9 mouse cellular contexts compared by ENCODE assay signal in genomic region chr14:8286595-8286994, GRCm38 (mm10). TPM values are rescaled to one million over a fixed set of nuclear protein-coding genes. Genes with fewer than 3 reads are reported as not detected.
DNase-seq lines count a peak whose midpoint lies in the region; ATAC-seq lines count a peak whose summit lies in the region.
"Not testable (repeated sequence)": the region's sequence is repeated elsewhere in the genome, so short reads cannot be mapped to it uniquely, and the experiment has no call there.
"Had no signal": no experiment of that assay in that cellular context is flagged by ENCODE, and none has a peak within 500 bp of the region (broad histone marks: within the 10 kb centered on the region; RNA-seq: fewer than 3 reads in every experiment).

No protein-coding gene starts in this region.

- ATAC-seq in forebrain, embryonic 12.5 days (ENCODE audit: low FRiP score), result peak; percentile 83; the same call in 1 of the 2 replicates
- ATAC-seq in heart, embryonic 16.5 days (replicated peaks; ENCODE audit: extremely low read depth, insufficient read depth, low FRiP score), result peak; percentile 67; the same call in 1 of the 2 replicates
- peak; percentile 90 for ATAC-seq in kidney, embryonic 15.5 days (replicated peaks; ENCODE audit: low FRiP score)
- peak; percentile 85 for ATAC-seq in liver, embryonic 11.5 days (replicated peaks; ENCODE audit: low FRiP score)
- 0 out of 2 replicates have a peak, but pooled peaks have one; percentile 60 for ATAC-seq in midbrain, embryonic 13.5 days
- ATAC-seq in stomach, embryonic 16.5 days (ENCODE audit: insufficient read depth, low FRiP score), result peak; percentile 83

- 79% methylated on average over 5 of the region's 5 CpGs for WGBS in forebrain, embryonic 12.5 days
- WGBS in heart, embryonic 16.5 days, result 78% methylated on average over 5 of the region's 5 CpGs
- 84% methylated on average over 5 of the region's 5 CpGs for WGBS in kidney, embryonic 15.5 days
- WGBS in liver, embryonic 11.5 days, result 80% methylated on average over 5 of the region's 5 CpGs
- 83% methylated on average over 5 of the region's 5 CpGs for WGBS in midbrain, embryonic 13.5 days
- WGBS in stomach, embryonic 16.5 days, result 82% methylated on average over 5 of the region's 5 CpGs

- not testable (repeated sequence) for H3K9ac ChIP-seq in forebrain, embryonic 12.5 days; heart, embryonic 16.5 days (ENCODE audit: low read length); kidney, embryonic 15.5 days; liver, embryonic 11.5 days (ENCODE audit: low read depth, low read length); midbrain, embryonic 13.5 days (replicated peaks); stomach, embryonic 16.5 days (ENCODE audit: low read length)

- not testable (repeated sequence) for H3K9me3 ChIP-seq in forebrain, embryonic 12.5 days; heart, embryonic 16.5 days (replicated peaks; ENCODE audit: control insufficient read depth, low read length); kidney, embryonic 15.5 days (replicated peaks); liver, embryonic 11.5 days (ENCODE audit: control insufficient read depth, low read length); midbrain, embryonic 13.5 days; stomach, embryonic 16.5 days (replicated peaks; ENCODE audit: control insufficient read depth, low read length)

- not testable (repeated sequence) for H3K4me3 ChIP-seq in forebrain, embryonic 12.5 days (replicated peaks); heart, embryonic 16.5 days (ENCODE audit: low read length); kidney, embryonic 15.5 days (replicated peaks); liver, embryonic 11.5 days (ENCODE audit: low read depth, low read length); midbrain, embryonic 13.5 days (replicated peaks); stomach, embryonic 16.5 days (replicated peaks; ENCODE audit: low read length)

- not testable (repeated sequence) for H3K36me3 ChIP-seq in forebrain, embryonic 12.5 days (replicated peaks); heart, embryonic 16.5 days (ENCODE audit: control insufficient read depth, insufficient read depth); kidney, embryonic 15.5 days; liver, embryonic 11.5 days (ENCODE audit: control insufficient read depth, insufficient read depth, low read length); midbrain, embryonic 13.5 days; stomach, embryonic 16.5 days (ENCODE audit: control insufficient read depth, insufficient read depth, low read length)

- DNase-seq in 416B (ENCODE audit: low read depth), result peak; percentile 42
- peak; percentile 63 for DNase-seq in adipocyte (ENCODE audit: low spot score)
- DNase-seq in liver, embryonic 11.5 days (ENCODE audit: low spot score), result not testable (repeated sequence)

- not testable (repeated sequence) for H3K27ac ChIP-seq in forebrain, embryonic 12.5 days; heart, embryonic 16.5 days (ENCODE audit: low read length); kidney, embryonic 15.5 days; liver, embryonic 11.5 days (ENCODE audit: low read depth, low read length); midbrain, embryonic 13.5 days; stomach, embryonic 16.5 days (ENCODE audit: low read length)

- H3K4me2 ChIP-seq in forebrain, embryonic 12.5 days; heart, embryonic 16.5 days (ENCODE audit: low read depth, low read length); kidney, embryonic 15.5 days; liver, embryonic 11.5 days; midbrain, embryonic 13.5 days (replicated peaks); stomach, embryonic 16.5 days (ENCODE audit: low read depth, low read length): not testable (repeated sequence)

- H3K27me3 ChIP-seq in forebrain, embryonic 12.5 days; heart, embryonic 16.5 days (ENCODE audit: control insufficient read depth, insufficient read depth, low read length); kidney, embryonic 15.5 days; liver, embryonic 11.5 days (replicated peaks; ENCODE audit: control insufficient read depth, insufficient read depth, low read length); midbrain, embryonic 13.5 days; stomach, embryonic 16.5 days (ENCODE audit: control insufficient read depth, insufficient read depth, low read length): not testable (repeated sequence)

- H3K4me1 ChIP-seq in forebrain, embryonic 12.5 days; heart, embryonic 16.5 days (ENCODE audit: control insufficient read depth, insufficient read depth, low read length); kidney, embryonic 15.5 days; liver, embryonic 11.5 days (replicated peaks; ENCODE audit: control insufficient read depth, insufficient read depth, low read length); midbrain, embryonic 13.5 days (replicated peaks); stomach, embryonic 16.5 days (ENCODE audit: control insufficient read depth, insufficient read depth, low read length): not testable (repeated sequence)

RNA-seq across cellular contexts. Expression of gene Acox2, which starts 27.4 kb away (rescaled TPM):
- 0.21 TPM in 1 of 2 replicates, not detected in the other for polyA plus RNA-seq in forebrain, embryonic 12.5 days (2016; fragmentation: Nextera tagmentation; extraction: Ambion mirVana)
- 0.45 and 0.67 TPM in 2 replicates for polyA plus RNA-seq in heart, embryonic 16.5 days (2015; fragmentation: Nextera tagmentation; extraction: Ambion mirVana)
- polyA plus RNA-seq in kidney, embryonic 15.5 days (2015; fragmentation: Nextera tagmentation; extraction: Ambion mirVana), result 0.94 and 1.1 TPM in 2 replicates
- polyA plus RNA-seq in liver, embryonic 11.5 days (2014; fragmentation: Nextera tagmentation; extraction: Ambion mirVana), result 1.0 and 1.2 TPM in 2 replicates
- polyA plus RNA-seq in midbrain, embryonic 13.5 days (2015; fragmentation: Nextera tagmentation; extraction: Ambion mirVana), result not detected in 2 replicates
- polyA plus RNA-seq in stomach, embryonic 16.5 days (2015; fragmentation: Nextera tagmentation; extraction: Ambion mirVana), result 2.2 and 3.8 TPM in 2 replicates
- polyA plus RNA-seq: C2C12 had no signal

RNA-seq across cellular contexts. Expression of gene Fam107a, which starts 31.2 kb away (rescaled TPM):
- 0.43 and 0.60 TPM in 2 replicates for polyA plus RNA-seq in forebrain, embryonic 12.5 days (2016; fragmentation: Nextera tagmentation; extraction: Ambion mirVana)
- 0.45 and 0.49 TPM in 2 replicates for polyA plus RNA-seq in heart, embryonic 16.5 days (2015; fragmentation: Nextera tagmentation; extraction: Ambion mirVana)
- 5.7 and 6.0 TPM in 2 replicates for polyA plus RNA-seq in kidney, embryonic 15.5 days (2015; fragmentation: Nextera tagmentation; extraction: Ambion mirVana)
- 0.08 and 0.53 TPM in 2 replicates for polyA plus RNA-seq in liver, embryonic 11.5 days (2014; fragmentation: Nextera tagmentation; extraction: Ambion mirVana)
- 0.19 and 0.23 TPM in 2 replicates for polyA plus RNA-seq in midbrain, embryonic 13.5 days (2015; fragmentation: Nextera tagmentation; extraction: Ambion mirVana)
- polyA plus RNA-seq in stomach, embryonic 16.5 days (2015; fragmentation: Nextera tagmentation; extraction: Ambion mirVana), result 0.25 and 0.55 TPM in 2 replicates
- polyA plus RNA-seq: C2C12 had no signal
